Mouse (Mus musculus): ENCODE results near the gene Tmem51.

GRCm38 (mm10) chr4:142045595-142046163 is 38.4 kb downstream of the Tmem51 start:
- no peak for TF ChIP-seq ZNF384 (IDR thresholded peaks at IDR 0.05; ENCODE audit: low read depth, low read length)
- no peak for TF ChIP-seq CHD2 (IDR thresholded peaks at IDR 0.05; ENCODE audit: low read depth, low read length)
